Mouse (Mus musculus): ENCODE data around the gene Pawr.
A peak's percentile ranks its signal among the peaks of the same experiment; 100 is the strongest.

Pawr gene

DNA sequence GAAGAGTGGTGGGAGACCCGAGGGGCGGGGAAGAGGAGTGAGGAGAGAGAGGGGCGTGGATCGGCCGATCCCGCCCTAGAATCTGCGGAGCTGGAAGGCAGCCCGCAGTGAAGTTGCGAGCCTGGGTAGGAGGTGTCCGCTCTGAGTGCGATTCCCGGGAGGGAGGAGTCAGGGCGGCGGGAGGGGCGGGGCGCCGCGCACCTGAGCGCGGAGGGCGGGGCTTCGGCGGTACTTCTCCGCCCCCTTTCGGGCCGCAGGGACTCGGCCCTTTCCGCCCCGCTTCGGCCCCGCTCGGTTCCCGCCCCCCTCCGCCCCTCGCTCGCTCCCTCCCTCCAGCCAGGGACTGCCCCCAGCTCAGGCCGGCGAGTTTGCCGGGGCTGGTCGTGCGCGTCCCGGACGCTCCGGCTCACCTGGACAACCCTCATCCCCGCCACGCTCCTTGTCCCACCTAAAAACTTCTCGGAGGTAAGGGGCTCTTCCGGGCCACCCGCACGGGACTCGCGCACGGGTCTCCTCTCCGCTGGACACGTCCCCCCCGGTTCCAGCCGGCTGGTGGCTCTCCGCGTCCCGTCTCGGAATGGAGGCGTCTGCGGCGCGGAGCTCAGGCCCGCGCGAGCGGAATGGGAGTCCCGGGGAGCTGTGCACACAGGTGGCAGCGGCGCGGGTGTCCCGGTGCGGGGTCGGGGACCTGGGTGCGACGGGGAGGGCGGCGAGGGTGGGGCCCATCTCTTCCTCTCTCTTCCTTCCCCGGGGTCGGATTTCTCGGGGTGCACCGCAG lies at the start of gene Pawr:
Gene Pawr (plus strand): TSS at position 338 of the 778 bp plus-strand sequence.
- DNase-seq, result peak; percentile 28

DNA sequence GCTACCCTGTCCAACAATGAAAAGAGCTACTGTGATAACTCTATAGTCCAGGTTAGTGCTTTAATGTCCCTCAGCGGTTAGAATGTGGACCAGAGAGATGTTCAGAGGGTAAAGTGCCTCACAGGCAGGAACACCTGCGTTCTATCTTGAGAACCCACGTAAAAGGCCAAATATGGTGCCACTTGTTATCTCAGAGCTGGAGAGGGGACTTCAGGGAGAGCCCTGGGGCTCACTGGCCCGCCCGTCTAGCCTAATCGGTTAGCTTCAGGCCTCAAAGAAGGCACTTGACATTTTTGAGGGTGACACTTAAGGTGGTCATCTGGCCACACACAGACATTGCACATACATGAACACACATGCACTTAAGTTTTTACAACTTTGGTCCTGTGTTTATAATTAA lies 49.6 kb upstream of the Pawr start:
- no peak for DNase-seq

DNA sequence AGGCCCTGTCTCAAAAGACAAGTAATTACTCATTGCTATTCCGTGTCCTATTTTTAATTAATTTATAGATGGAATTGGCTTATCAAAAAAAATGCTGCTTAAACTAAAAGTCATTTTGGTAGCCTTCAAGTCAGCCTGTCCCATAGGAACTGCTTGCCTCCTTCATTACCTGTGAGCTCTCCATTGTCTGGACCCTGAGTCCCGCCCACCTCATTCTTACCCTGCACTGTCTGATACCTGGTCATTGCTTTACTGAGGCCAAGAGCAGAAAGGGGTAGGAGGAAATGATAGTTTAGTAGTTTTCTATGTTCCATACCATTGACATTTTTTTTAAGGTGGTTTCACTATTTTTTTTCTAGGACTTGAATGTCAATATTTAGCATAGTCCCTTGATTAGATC lies 48.5 kb upstream of the Pawr start:
- no peak for DNase-seq

DNA sequence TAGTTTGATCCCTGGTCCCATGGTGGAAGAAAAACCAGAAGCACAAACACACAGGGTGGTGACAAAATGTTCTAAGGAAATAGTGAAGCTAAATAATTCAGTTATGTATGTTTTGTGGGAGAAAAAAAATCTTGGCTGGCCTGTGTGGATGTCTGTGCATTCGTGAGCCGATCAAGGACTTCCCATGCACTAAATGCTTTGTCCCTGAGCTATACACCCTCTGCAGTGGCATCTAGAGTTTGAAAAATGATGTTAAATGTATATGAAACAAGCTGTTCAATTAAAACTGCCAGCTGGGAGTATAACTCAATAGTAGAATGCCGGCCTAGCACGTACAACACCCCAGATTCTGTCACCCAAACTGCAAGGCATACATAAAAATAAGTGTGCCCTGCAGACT lies 48.1 kb upstream of the Pawr start:
- no peak for DNase-seq

DNA sequence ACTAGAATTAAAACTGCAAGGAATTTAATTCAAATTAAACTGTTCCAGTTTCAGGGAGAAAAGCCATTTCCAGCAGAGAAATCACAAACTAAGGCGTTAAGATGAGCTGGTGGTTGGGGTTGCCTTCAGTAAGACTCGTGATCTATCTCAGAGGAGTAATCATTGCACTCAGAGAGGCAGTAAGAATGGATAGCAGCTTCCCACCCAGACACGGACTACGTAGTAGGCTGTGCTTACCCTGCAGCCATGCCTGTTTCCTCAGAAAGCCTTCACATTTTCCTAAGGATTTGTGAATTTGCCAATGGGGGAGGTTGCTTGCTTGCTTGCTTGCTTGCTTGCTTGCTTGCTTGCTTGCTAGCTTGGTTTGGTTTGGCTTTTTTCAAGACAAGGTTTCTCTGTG lies 47.5 kb upstream of the Pawr start:
- DNase-seq, result no peak

DNA sequence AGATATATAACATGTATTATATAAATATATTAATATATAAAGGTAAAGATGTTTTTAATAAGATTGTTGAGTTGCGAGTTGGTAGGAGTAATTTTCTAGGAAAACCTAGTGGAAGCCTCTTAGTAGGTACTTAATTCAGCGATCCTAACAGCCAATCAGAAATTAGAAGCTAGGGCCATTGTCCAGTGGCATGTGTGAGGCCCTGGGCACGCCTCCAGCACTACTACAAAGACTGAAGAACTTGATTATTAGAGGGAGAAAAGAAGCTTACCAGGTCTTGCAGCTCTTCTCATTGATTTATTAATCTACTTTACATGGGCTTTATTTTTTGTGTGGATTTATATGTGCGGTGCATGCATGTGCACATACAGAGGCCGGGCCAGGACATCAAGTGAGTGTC lies 46.9 kb upstream of the Pawr start:
- DNase-seq, result no peak

DNA sequence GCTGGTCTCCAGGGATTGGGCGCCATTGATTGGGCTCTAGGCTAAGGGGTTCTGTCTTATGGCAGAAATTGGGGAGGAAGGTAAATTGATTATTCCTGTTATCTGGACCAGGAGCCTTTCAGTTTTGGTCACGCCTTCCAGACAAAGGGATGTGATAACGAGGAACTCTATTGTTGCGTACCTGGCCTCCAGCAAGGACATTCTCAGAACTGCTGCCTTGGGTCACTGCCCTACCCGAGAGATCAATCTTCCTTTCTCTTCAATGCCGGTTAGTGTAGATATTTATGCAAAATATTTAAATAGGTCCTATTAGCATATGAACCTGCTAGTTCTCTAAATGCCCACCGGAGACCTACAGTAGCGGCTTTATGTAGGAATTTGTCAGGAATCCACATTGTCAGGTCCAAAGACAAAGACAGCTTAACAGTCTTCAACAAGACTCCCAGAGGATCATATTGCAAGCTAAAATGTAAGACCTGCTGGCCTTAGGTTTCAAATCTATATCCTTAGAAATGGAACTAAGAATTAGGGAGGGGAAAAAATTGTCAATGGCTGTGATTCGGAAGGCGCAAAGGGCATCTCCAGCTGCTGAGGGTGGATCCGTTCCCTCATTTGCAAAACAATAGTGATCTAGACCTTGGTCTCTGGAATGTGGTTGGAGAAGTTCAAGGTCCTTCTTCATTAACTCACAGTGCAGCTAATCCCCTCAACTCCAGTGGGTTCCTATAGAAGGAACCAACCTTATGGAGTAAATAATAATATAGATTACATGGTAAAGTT lies 45.1 kb upstream of the Pawr start:
- no peak for DNase-seq

DNA sequence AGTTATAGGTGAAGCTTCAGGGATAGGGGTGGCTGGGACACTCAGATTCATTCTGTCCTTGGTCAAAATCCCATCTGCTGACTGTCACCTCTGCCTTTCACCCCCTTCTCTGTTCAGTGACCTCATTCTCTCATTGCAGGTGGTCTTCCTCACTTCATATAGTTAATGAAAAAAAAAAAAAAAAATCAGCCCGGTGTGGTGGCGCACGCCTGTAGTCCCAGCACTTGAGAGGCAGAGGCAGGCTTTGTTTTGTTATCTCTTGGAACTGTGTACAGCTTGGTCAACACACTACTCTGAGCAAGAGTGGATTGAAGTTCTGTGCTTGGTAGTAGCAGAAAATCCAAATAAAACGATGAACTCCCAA lies 44.5 kb upstream of the Pawr start:
- DNase-seq, result no peak

DNA sequence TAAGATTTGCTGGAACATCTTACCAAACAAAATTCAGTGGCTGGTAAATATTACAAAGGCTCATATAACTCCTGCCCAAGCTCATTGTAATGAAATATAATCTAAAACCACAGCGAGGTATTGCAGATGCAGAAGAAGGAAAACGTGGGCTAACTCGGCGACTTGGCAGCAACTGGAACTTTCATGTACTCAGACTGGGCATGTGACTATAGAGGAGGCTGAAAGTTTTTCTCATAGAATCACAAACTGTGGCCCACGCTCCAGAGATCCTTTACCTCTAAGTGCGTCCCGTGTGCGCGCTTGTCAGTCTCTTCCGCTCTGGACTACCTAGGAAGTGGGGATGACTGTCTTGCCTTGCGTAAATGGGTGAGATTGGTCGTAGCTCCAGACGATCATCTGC lies 41.9 kb upstream of the Pawr start:
- DNase-seq, result no peak

DNA sequence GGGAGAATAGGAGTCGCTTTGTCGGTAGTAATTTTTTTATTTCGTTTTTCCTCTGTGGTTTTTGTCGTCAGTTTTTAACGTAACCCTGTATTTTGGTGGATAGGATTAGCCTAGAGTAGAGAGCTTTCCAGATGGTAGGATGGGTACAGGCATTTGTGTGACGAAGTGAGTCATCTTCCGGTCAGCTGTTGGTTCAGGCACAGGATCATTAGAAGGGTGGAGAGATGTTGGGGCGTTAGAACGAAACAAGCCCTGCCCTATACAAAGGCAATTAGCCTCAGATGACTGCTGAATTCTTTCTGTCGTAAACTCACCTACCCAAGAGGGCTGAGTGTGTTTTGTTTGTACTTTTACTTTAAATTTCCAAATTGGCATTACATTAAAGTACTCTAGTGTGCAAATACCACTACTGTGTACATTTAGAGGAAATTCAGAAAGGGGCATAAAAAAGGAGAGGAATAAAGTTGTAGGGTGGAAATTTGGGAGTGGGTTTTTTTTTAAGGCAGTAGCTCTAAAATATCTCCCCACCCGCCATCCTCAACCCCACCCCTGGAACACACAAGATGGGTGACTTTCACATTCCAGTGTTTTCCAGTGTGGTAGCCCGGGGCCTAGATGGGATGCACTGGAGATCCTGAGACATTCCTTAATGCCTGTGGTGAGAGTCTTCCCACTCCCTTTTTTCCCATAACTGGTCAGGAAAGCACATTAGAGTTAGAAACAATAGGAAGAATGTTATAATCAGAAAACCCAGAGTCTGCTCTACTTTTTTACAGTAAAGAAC lies 40.0 kb upstream of the Pawr start:
- no peak for DNase-seq

DNA sequence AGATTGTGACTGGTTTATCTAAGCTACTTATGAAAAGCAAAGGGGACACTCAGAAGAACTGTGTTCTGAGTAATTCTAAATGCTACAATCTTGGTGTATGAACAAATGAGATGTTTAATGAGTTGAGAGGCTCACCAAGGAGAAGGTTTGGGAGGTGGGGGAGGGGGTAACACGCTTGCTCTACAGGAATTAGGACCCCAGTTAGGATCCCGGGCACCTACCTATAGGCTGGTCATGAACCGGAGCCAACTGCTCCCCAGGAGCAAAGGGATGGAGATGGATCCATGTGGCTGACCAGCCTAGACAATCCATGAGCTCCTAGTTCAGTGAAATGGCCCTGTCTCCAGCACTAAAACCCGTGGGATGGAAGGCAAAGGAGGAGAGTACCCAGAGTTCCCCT lies 39.3 kb upstream of the Pawr start:
- DNase-seq, result no peak

DNA sequence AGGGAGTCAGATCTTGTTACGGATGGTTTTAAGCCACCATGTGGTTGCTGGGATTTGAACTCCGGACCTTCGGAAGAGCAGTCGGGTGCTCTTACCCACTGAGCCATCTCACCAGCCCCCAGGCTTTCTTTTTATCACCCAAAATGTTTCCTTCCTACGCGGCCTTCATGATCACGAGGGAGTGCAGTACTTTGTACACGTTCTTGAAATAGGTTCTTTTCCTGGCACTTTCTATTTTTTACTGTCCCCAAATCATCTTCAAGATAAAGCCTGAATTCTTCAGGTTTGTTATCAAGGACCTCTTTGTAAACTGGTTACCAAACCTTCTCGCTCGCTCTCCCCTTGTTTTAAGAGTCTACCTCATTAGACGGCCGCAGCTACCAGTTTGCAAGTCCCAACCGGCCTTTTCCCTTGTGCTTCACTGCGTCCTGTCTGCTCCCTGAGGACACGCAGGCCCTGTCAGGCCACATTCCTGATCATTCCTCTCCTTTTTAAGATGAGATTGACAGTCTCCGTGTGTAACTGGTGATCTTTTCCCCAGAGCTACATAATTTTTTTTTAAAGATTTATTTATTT lies 38.2 kb upstream of the Pawr start:
- no peak for DNase-seq

DNA sequence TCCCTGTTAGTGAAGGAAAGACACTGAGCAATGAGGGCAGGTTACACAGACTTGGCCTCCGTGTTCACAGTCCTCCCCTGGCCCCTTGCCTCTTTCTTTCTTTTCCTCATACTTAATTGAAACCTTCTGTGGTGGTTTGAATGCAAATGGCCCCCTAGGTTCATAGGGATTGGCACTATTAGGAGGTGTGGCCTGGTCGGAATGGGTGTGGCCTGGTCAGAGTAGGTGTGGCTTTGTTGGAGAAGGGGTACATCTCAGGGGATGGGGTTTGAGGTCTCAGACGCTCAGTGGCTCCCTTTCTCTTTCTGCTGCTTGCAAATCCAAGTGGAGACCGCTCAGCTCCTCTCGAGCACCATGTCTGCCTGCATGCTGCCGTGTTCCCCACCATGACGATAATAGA lies 37.2 kb upstream of the Pawr start:
- DNase-seq, result no peak

DNA sequence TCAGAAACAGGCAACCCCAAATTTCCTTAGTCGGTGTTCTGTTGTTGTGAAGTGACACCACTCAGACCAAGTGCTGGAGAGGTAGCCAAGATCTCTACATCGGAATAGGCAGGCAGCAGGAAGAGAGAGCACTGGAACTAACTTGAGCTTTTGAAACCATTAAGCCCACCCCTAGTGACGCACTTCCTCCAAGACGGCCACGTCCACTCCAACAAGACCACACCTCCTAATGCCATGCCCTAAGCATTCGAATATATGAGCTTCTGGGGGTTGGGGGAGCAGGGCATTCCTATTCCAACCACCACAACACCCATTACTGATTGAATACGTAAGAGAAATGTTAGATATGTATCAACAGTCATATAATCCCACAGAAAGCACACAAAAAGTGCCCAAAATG lies 35.5 kb upstream of the Pawr start:
- no peak for DNase-seq

DNA sequence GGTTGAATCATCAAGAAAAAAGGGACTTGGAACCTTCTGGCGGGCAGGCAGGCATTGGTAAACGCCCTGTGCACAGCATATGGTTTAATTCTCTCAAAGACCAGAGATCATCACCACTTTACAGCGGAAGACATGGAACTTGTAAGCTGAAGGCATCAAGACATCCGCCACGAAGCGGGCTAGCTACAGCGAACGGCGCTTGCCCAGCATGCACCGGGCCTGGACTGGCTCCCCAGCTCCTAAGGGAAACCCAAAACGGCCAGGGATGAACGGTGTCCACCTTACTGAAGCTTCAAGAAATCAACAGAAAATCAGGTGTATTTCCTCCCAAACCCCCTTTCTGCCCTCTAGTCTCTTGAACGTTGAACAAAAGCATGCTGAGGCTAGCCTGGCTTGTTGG lies 33.7 kb upstream of the Pawr start:
- DNase-seq, result no peak

DNA sequence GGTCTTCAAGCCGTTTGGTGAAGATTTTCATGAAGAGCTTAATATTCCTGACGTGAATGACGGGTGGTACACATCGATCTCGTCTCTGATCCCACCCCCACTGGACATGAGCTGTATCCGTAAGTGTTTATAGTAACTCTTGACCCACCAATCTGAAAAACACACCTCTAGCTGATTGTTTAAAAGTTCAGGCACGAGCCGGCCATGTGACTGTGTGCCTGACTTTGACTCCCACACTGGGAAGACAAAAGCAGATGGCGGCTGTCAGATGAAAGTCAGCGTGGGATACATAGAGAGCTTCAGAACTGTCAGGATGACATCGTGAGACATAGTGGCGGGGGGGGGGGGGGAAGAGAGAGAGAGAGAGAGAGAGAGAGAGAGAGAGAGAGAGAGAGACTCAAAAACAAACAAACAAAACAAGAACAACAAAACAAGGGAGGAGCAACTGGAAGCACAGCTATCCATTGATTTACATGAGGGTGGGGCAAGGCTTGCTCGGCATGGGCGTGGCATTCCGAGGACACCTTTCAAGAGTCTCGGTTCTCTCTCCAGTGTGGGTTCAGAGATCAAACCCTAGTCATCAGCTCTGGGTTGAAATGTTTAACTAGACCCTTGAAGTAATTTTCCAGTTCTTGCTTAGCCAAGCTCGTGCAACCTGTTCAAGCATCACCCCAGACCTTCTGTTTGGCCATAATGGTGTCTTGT lies 32.9 kb upstream of the Pawr start:
- no peak for DNase-seq

DNA sequence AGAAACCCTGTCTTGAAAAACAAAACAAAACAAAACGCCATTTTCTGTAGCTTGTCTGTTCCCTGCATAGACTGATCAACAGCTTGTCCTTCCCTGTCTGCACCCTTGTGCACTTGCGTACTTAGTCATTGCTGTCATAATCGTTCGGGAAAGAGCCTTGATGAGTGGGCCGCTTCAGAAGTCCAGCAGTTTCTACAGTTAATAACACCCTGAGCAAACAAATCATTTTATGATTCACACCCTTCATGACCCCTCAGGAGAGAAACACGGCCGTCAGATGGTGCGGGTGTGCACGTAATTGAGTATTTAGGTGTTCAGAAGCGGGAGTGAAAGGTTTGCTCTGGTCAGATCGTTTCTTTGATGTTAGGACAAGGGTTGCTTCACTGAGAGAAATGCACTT lies 32.1 kb upstream of the Pawr start:
- DNase-seq, result no peak

DNA sequence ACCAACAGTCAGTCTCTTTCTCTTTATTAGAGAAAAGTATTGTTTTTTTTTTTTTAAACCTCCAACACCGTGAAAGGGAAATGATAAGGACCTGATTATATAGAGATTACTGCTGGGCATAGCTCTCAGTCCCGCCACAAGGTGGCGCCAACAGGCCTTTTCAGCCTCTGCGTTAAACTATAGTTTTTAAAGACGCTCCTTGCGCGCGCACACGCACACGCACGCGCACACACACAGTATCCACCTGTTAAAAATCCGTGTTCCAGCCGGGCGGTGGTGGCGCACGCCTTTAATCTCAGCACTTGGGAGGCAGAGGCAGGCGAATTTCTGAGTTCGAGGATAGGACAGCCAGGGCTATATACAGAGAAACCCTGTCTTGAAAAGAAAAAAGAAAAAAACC lies 31.1 kb upstream of the Pawr start:
- DNase-seq, result peak; percentile 71

DNA sequence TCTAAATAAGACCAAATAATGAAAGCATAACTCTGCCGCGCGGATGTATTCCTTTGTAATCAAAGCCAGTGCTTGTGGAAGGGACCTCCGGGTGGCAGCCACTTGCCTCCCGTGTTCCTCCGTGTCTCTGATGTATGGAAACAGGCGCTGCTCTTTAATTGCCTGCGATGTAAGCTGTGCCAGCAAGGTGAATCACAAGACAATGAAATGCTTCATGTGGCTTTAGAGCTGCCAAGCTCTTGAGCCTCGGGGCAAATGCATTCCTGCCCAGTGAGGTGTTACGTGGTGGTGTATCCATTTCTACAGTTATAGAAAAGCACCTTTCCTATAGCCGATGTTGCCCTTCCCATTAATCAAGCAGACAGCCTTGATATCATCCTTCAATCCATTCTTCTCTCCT lies 24.1 kb upstream of the Pawr start:
- no peak for DNase-seq

DNA sequence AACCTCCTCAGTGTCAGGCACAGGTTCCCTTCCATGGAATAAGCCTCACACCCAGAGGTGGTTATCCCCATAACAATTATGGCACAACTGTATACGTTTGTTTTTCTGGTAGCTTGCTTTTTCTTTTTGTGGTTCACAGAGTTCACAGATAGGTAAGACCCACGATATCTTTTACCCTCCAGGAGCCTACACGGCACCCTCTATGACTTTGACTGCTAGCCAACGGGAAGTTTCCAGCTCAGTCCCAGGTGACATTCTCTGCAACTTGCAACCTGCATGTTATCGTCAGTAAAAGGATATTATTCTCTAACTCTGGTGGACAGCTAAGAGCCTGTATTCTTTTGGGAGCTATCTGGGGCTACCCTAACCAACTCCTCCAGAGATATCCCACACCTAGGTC lies 21.7 kb upstream of the Pawr start:
- no peak for DNase-seq

DNA sequence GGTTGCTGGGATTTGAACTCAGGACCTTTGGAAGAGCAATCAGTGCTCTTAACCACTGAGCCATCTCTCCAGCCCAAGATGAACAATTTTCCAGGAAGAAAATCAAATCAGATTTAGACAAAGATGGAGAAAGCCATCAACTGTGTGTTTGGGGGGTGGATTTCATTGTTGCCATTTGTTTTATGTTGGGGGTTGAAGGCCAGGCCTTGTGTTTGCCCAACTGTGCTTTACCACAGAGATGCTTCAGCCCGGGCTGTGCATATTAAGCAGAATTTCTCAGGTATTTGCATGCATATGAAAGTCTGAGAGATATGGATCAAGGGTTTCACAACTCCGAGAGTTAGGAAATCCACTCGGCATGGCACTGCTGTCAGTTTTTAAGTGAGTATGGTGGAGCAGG lies 20.5 kb upstream of the Pawr start:
- DNase-seq, result no peak

DNA sequence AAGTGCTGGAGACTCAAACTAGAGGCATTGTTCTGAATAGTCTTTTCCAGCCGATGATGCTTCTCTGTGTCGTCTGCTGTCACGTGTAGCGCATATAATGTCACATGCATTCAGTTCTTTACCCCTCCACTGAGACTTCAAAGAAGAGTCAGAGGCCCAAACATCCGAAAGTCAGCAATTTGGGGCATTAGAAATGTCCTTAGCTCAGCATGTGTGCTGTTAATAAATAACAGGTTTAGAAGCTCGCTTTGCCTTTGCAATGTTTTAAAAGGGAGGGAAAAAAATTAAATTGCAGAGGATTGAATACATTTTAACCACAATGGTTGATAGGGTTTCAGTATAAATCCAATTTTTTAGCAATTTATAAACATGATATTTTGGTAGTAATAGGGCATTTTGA lies 18.1 kb upstream of the Pawr start:
- DNase-seq, result no peak

DNA sequence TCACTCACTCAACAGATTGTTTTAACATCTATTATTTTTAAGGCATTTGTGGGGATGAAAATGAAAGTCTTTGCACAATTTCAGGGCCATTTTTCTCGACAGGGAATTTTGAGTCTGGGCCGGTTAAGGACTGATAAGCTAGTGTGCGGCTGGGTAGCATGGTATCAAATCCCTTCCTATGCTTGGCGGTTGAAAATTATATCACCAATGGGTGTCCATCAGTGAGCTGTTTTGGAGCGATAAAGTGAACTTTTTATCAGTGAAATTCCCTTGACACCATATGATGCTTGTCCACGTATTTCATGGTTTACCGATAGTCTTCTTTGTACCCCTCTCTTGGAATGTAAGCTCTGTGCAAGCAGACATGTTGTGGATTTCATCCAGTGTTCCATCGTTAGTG lies 17.5 kb upstream of the Pawr start:
- DNase-seq, result no peak

Data from thymus, postnatal 25 days (tissue).